Mouse (Mus musculus) CD8-positive naive resting alpha-beta T cell, adult 2 months (primary cell): ENCODE measurements around the gene Mast1.

Experiments used
- DNase-seq, 2 experiments: peaks; one replicate each; pipeline ENCODE4 v3.0.0; 2022; ENCODE audit warnings: low read depth in 2 of 2, low spot score in 2 of 2

Mast1 gene

GRCm38 (mm10) chr8:84944478-84945160 lies 7.5 kb upstream of the Mast1 start:
- peak in 1 of 2 experiments; percentile 28 for DNase-seq

DNA sequence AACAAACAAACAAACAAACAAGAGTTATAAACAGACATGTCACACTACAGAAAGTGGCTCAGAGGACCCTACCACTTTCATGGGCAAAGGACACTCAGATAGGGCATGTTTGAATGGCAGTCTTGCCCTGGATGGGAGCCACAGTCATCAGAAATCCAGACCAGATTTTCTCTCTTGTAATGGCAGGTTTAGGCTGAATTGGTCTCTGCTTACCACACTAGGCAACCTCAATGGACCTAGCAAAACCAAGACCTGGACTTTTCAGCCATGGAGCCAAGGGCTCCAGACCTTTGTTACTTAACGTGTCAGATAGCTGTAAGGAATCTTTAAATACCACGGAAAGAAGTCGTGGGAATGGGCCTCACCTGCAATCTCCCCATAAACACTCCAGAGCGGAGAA lies 6.5 kb upstream of the Mast1 start:
- no peak for DNase-seq

DNA sequence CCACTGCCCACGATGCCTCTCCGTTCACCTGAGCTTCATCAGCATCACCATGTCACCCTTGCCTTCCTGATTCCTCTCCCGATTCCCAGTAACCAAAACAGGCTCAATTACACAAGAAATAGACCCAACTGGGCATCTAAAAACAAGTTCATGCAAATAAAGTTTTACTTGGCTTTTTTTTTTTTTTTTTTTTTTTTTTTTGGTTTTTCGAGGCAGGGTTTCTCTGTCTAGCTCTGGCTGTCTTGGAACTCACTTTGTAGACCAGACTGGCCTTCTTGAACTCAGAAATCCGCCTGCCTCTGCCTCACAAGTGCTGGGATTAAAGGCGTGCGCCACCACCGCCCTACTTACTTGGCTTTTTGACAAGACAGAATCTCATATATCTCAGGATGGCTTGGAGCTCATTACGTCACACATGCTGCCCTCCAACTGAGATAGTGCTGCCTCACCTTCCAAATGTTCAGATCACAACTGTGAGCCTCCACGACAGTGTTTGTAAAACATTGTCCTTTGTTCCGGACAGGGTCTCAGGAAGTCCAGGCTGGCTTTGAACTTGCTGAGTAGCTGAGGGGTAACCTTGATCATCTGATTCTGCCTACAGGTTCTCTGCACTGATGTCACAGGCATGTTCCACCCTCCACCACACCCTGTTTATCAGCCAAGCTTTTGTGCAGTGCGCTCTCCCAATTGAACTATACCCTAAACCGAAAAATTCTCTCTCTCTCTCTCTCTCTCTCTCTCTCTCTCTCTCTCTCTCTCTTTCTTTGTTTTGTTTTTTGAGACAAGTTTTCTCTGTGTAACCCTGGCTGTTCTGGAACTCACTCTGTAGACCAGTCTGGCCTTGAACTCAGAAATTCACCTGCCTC lies 694 bp upstream of the Mast1 start:
- DNase-seq, result no peak

- no peak for DNase-seq
Measured at GRCm38 (mm10) chr8:84936041-84936961, 858 bp downstream of the Mast1 start.

- DNase-seq, result no peak
Measured at GRCm38 (mm10) chr8:84935489-84935888, 1.7 kb downstream of the Mast1 start.

DNA sequence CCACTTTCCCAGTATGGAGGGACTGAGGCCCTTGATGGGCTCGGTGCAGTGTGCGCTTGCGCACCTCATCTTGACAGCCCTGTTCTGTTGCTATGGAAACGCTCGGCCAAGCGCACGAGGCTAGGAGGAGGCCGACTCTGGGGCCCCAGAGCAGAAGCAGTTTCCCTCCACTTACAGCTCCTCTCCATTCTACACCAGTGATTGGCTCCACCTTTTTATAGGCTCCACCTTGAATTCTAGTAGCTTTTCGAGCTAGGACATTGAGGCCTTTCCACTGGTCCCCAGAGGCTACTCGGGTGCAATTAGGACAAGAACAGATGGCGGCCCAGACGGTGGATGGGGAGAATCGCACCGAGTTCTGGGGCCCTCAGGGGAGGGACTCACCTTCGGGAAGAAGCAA lies 2.3 kb downstream of the Mast1 start:
- DNase-seq, result no peak

- no peak for DNase-seq
Measured at GRCm38 (mm10) chr8:84933767-84934559, 3.2 kb downstream of the Mast1 start.

DNA sequence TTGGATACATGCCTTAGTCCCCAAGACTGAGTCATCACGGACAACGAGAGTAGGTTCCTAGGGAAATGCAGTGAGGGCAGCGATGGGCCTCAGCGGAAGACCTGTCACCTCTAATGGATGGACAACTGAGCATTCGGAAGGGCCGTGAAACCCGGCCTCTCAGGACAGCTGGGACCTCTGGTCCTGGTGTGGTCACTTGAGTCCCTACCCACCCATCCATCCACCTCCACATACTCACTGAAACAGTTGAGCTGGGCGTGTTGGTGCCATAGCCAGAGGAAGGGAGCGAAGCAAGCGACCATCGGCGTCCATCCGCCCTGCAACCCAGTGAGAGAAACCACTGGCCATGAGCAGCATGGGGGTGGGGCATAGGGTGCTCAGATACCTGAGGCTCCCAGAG lies 6.6 kb downstream of the Mast1 start:
- DNase-seq, result no peak

- DNase-seq, result peak in 1 of 2 experiments; percentile 46
Measured at GRCm38 (mm10) chr8:84928456-84929306, 8.5 kb downstream of the Mast1 start.

GRCm38 (mm10) chr8:84927513-84927912 lies 9.6 kb downstream of the Mast1 start:
- DNase-seq, result no peak

DNA sequence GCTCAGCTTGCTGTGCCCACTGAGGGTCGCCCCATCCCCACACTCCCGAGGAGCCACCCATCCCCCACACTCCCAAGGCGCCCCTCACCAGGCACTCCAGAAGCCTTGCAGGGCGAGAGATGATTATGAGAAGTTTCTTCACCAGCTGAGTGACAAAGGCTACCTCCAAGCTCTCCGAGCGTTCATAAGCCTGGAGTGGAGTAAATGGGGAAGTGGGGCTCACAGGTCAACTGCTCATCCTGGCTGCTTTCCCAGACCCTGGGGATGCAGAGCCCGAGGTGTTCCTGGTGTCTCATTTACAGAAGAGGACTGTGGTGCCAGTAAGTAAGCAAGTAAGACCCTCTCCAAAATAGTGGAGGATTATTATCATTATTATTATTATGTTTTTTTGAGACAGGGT lies 11.6 kb downstream of the Mast1 start:
- no peak for DNase-seq

- DNase-seq, result no peak
Measured at GRCm38 (mm10) chr8:84921596-84921995, 15.6 kb downstream of the Mast1 start.

- DNase-seq, result no peak
Measured at GRCm38 (mm10) chr8:84918646-84919045, 18.5 kb downstream of the Mast1 start.

- DNase-seq, result no peak
Measured at GRCm38 (mm10) chr8:84917781-84918180, 19.4 kb downstream of the Mast1 start.

GRCm38 (mm10) chr8:84915269-84915668 lies 21.9 kb downstream of the Mast1 start:
- no peak for DNase-seq

DNA sequence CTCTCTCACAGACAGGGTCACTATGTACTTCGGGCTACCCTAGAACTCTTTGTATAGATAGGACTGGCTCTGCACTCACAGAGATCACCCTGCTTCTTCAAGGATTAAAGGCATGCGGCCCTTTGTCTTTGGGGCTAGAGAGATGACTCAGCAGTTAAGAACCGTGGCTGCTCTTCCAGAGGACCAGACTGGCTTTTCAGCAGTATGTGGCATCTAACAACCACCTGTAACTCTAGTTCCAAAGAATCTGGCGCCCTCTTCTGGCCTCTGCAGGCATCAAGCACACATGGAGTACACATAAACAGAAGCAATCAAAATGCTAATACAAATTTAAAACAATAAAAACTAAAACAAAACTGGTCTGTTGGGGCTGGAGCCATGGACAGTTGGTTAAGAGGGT lies 23.2 kb downstream of the Mast1 start:
- DNase-seq, result peak; percentile 55 to 58

DNA sequence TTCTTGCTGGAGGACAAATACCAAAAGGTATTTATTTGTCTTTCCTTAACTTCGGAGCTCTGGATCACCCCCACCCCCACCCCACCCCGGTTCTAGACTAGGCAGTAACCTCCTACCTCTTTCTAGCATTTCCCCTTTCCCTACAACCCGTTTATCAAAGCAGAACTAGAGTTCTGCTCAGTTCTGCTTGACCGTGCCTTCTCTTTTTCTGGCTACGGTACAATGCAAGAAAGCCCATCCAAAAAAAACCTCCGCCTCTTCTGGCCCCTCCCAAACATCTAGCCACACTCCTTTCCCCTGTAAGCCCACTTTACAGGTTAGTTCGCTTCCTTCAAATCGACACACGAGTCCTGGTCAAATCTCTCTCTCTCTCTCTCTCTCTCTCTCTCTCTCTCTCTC lies 23.7 kb downstream of the Mast1 start:
- no peak for DNase-seq

DNA sequence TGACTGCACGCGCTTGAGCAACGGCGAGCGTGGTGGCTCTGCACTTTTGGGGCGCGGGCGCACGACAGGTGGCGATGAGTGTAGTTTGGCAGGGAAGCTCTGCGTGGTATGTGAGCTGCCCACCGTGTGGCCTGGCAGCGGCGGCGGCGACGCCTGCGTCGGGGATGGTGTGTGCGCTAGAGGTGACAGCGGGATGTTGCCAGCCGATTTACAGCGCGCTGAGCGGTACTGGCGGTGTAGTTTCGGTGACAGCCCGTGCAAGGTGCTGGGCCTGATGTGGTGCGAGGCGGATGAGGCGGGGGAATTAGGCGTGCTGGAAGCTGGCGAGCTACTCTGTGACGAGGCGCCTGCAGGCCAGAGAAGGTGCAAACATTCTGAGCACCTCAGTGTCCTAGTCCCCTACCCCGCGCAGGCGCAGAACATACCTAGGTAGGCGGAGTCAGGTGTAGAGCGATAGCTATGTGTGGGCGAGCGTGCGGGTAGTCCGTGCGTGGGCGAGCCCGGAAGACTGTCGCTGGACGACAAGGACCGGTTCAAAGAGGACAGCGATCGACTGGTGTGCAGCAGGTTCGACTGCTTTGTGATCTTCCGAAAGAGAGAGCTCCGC lies 24.2 kb downstream of the Mast1 start:
- DNase-seq, result peak; percentile 74 to 78

DNA sequence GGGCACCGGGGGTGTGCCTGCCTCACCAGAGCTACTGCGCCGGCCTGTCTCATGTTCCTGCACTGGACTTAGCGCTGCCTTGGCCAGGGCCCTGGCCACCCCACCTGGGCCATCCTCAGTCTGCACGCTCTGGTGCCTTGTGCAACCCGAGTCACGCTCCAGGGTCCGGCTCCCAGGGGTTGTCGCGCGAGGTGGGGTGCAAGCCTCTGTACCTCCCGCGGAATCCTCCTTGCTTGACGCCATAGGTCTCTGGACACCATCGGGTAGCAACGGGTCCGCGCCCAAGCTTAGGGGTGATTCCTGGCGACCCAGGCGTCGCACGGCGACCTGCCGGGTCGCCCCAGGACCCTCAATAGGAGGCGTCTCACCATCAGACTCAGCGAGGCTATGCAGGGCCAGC lies 24.8 kb downstream of the Mast1 start:
- no peak for DNase-seq
